Mouse (Mus musculus) megakaryocyte, embryonic 14.5 days (primary cell): ENCODE measurements around the gene Nfkb1. TPM values are rescaled to one million over a fixed set of nuclear protein-coding genes. Genes with fewer than 3 reads are reported as not detected.

Experiments
- H3K27me3 ChIP-seq: replicated peaks from 2 replicates; pipeline ENCODE3; 2012; ENCODE audit warnings: inconsistent platforms
- H3K36me3 ChIP-seq: replicated peaks from 2 replicates; pipeline ENCODE3; 2012; ENCODE audit warnings: low read length, inconsistent platforms, mixed read lengths
- H3K4me1 ChIP-seq: 2 replicates; pipeline ENCODE4 v1.6.1; 2012; ENCODE audit warnings: inconsistent platforms
- H3K4me3 ChIP-seq: replicated peaks from 2 replicates; pipeline ENCODE3; 2012; ENCODE audit warnings: moderate library complexity, mild to moderate bottlenecking, inconsistent platforms
- H3K9me3 ChIP-seq: 2 replicates; pipeline ENCODE4 v1.6.1; 2012; ENCODE audit warnings: inconsistent platforms
- FLI1 ChIP-seq: IDR thresholded peaks from 2 replicates; pipeline ENCODE4 v1.6.1; 2012; ENCODE audit warnings: low read length, inconsistent platforms, mixed read lengths
- GATA1 ChIP-seq: IDR thresholded peaks from 3 replicates; pipeline ENCODE4 v1.6.1; 2012; ENCODE audit warnings: mixed read lengths, low read length, inconsistent platforms, borderline replicate concordance
- polyA plus RNA-seq: library from polyadenylated mRNA; stranded (reverse); fragments of >175 nt; gene quantifications from 2 replicates; pipeline ENCODE4 v1.2.3, GENCODE M21; 2012; ENCODE audit warnings: low replicate concordance; ENCODE audit not compliant: insufficient read depth

The Nfkb1 gene
- polyA plus RNA-seq, 1 experiment: 39.8 TPM

GRCm38 (mm10) chr3:135686419-135686818 lies 4.9 kb downstream of the Nfkb1 start:
- H3K4me1 ChIP-seq: peaks cover 79% of the 10 kb centered on the region
- no peaks in the 10 kb centered on the region for H3K36me3 ChIP-seq
- H3K9me3 ChIP-seq: no peaks in the 10 kb centered on the region
- H3K27me3 ChIP-seq: no peaks in the 10 kb centered on the region
- TF ChIP-seq GATA1 (no peak), FLI1 (no peak)
- peak overlapping the region; percentile 42 for H3K4me3 ChIP-seq

- TF ChIP-seq GATA1 (no peak), FLI1 (no peak)
- Histone ChIP-seq H3K9me3 (no peaks in the 10 kb centered on the region), H3K4me3 (peak overlapping the region; percentile 1), H3K36me3 (peaks cover 15% of the 10 kb centered on the region), H3K27me3 (no peaks in the 10 kb centered on the region), H3K4me1 (peaks cover 78% of the 10 kb centered on the region)
These were observed 8.1 kb downstream of the Nfkb1 start for GRCm38 (mm10) chr3:135683275-135683674.

GRCm38 (mm10) chr3:135682240-135682639 lies 9.1 kb downstream of the Nfkb1 start:
- no peaks in the 10 kb centered on the region for H3K9me3 ChIP-seq
- H3K4me3 ChIP-seq: peak overlapping the region; percentile 54
- TF ChIP-seq GATA1 (no peak), FLI1 (no peak)
- H3K36me3 ChIP-seq: peaks cover 15% of the 10 kb centered on the region
- peaks cover 77% of the 10 kb centered on the region for H3K4me1 ChIP-seq
- no peaks in the 10 kb centered on the region for H3K27me3 ChIP-seq

GRCm38 (mm10) chr3:135681272-135681783 lies 10.0 kb downstream of the Nfkb1 start:
- TF ChIP-seq FLI1 (no peak), GATA1 (no peak)
- Histone ChIP-seq H3K9me3 (no peaks in the 10 kb centered on the region), H3K4me1 (peaks cover 79% of the 10 kb centered on the region), H3K27me3 (no peaks in the 10 kb centered on the region), H3K4me3 (peak overlapping the region; percentile 15), H3K36me3 (peaks cover 15% of the 10 kb centered on the region)

- H3K36me3 ChIP-seq: peaks cover 15% of the 10 kb centered on the region
- no peaks in the 10 kb centered on the region for H3K27me3 ChIP-seq
- no peak overlapping the region for H3K4me3 ChIP-seq
- no peaks in the 10 kb centered on the region for H3K9me3 ChIP-seq
- TF ChIP-seq GATA1 (no peak), FLI1 (no peak)
- H3K4me1 ChIP-seq: peaks cover 79% of the 10 kb centered on the region
These were observed 11.0 kb downstream of the Nfkb1 start for GRCm38 (mm10) chr3:135680213-135680843.

GRCm38 (mm10) chr3:135677064-135677463 lies 14.3 kb downstream of the Nfkb1 start:
- Histone ChIP-seq H3K4me1 (peaks cover 83% of the 10 kb centered on the region), H3K27me3 (no peaks in the 10 kb centered on the region), H3K9me3 (0 out of 2 replicates have a peak, but pooled peaks cover 2% of the 10 kb centered on the region), H3K36me3 (peaks cover 34% of the 10 kb centered on the region), H3K4me3 (no peak overlapping the region)
- TF ChIP-seq FLI1: no peak
- TF ChIP-seq GATA1: no peak

GRCm38 (mm10) chr3:135676364-135676763 lies 15.0 kb downstream of the Nfkb1 start:
- Histone ChIP-seq H3K9me3 (0 out of 2 replicates have a peak, but pooled peaks cover 2% of the 10 kb centered on the region), H3K36me3 (peaks cover 35% of the 10 kb centered on the region), H3K27me3 (no peaks in the 10 kb centered on the region), H3K4me3 (no peak overlapping the region), H3K4me1 (peaks cover 76% of the 10 kb centered on the region)
- TF ChIP-seq FLI1 (no peak), GATA1 (no peak)

GRCm38 (mm10) chr3:135675480-135675879 lies 15.9 kb downstream of the Nfkb1 start:
- Histone ChIP-seq H3K9me3 (0 out of 2 replicates have a peak, but pooled peaks cover 2% of the 10 kb centered on the region), H3K36me3 (peaks cover 39% of the 10 kb centered on the region), H3K27me3 (no peaks in the 10 kb centered on the region), H3K4me3 (no peak overlapping the region), H3K4me1 (peaks cover 73% of the 10 kb centered on the region)
- TF ChIP-seq FLI1 (no peak), GATA1 (no peak)

GRCm38 (mm10) chr3:135674716-135675392 lies 16.5 kb downstream of the Nfkb1 start:
- Histone ChIP-seq H3K36me3 (peaks cover 37% of the 10 kb centered on the region), H3K4me1 (peaks cover 68% of the 10 kb centered on the region)

GRCm38 (mm10) chr3:135673695-135674094 lies 17.7 kb downstream of the Nfkb1 start:
- H3K4me1 ChIP-seq: peaks cover 65% of the 10 kb centered on the region
- peaks cover 43% of the 10 kb centered on the region for H3K36me3 ChIP-seq
- no peak overlapping the region for H3K4me3 ChIP-seq

More at GRCm38 (mm10) chr3:135674716-135675392, 16.5 kb downstream of the Nfkb1 start:
- no peaks in the 10 kb centered on the region for H3K27me3 ChIP-seq
- TF ChIP-seq GATA1: no peak
- no peak for TF ChIP-seq FLI1
- no peak overlapping the region for H3K4me3 ChIP-seq
- 0 out of 2 replicates have a peak, but pooled peaks cover 2% of the 10 kb centered on the region for H3K9me3 ChIP-seq

GRCm38 (mm10) chr3:135673041-135673440 lies 18.3 kb downstream of the Nfkb1 start:
- TF ChIP-seq GATA1: no peak
- TF ChIP-seq FLI1: no peak
- 0 out of 2 replicates have a peak, but pooled peaks cover 2% of the 10 kb centered on the region for H3K9me3 ChIP-seq
- H3K27me3 ChIP-seq: no peaks in the 10 kb centered on the region
- H3K4me1 ChIP-seq: peaks cover 59% of the 10 kb centered on the region
- no peak overlapping the region for H3K4me3 ChIP-seq
- H3K36me3 ChIP-seq: peaks cover 43% of the 10 kb centered on the region

More at GRCm38 (mm10) chr3:135673695-135674094, 17.7 kb downstream of the Nfkb1 start:
- 0 out of 2 replicates have a peak, but pooled peaks cover 2% of the 10 kb centered on the region for H3K9me3 ChIP-seq
- no peaks in the 10 kb centered on the region for H3K27me3 ChIP-seq
- TF ChIP-seq GATA1 (no peak), FLI1 (no peak)
